Mouse (Mus musculus) stomach, postnatal 0 days (tissue): ENCODE measurements around the gene Stk16.

Source experiments
- CTCF ChIP-seq: IDR thresholded peaks from 2 replicates; pipeline ENCODE4 v1.5.1; 2016; ENCODE audit warnings: antibody characterized with exemption, low read depth, mild to moderate bottlenecking, moderate library complexity
- EP300 ChIP-seq: optimal IDR thresholded peaks from 2 replicates; pipeline ENCODE3; 2016; ENCODE audit warnings: antibody characterized with exemption

DNA sequence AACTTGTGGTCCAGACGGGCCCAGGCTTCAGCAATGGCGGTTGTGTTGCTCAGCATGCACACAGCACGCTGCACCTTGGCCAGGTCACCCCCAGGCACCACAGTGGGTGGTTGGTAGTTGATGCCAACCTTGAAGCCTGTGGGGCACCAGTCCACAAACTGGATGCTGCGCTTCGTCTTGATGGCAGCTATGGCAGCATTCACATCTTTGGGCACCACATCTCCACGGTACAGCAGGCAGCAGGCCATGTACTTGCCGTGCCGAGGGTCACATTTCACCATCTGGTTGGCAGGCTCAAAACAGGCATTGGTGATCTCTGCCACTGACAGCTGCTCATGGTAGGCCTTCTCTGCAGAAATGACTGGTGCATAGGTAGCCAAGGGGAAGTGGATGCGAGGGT is 5.1 kb downstream of the Stk16 start:
- TF ChIP-seq EP300: no peak
- no peak for TF ChIP-seq CTCF
